Mouse (Mus musculus) testis, adult 2 months (tissue): ENCODE measurements at regions not wholly inside any gene's neighbourhood (a gene's known extent, or its start where the extent isn't known, plus 50 kb on each side); places are given as distances from the start of the nearest gene placed in this dataset.

Source experiments
- CTCF ChIP-seq: fragments of 200-500 bp; IDR thresholded peaks from 2 replicates; pipeline ENCODE4 v1.5.1; 2012; ENCODE audit warnings: low read depth, mild to moderate bottlenecking, inconsistent platforms, low read length, moderate library complexity; ENCODE audit not compliant: control insufficient read depth, insufficient read depth, insufficient replicate concordance
- POLR2A ChIP-seq: fragments of 200-500 bp; IDR thresholded peaks from 2 replicates; pipeline ENCODE4 v1.6.1; 2012; ENCODE audit warnings: low read depth, mild to moderate bottlenecking, inconsistent platforms, low read length, moderate library complexity; ENCODE audit not compliant: control insufficient read depth

- TF ChIP-seq POLR2A = no peak
- TF ChIP-seq CTCF = no peak
Observed at GRCm38 (mm10) chr7:63336072-63336471, 108.5 kb upstream of the Otud7a start.
